Mouse (Mus musculus): Measurements from ENCODE around the gene M1ap. TPM values are rescaled to one million over a fixed set of nuclear protein-coding genes. Genes with fewer than 3 reads are reported as not detected.

The M1ap gene
- polyA plus RNA-seq, 1 experiment from 2014 or later: 0.19 TPM

DNA sequence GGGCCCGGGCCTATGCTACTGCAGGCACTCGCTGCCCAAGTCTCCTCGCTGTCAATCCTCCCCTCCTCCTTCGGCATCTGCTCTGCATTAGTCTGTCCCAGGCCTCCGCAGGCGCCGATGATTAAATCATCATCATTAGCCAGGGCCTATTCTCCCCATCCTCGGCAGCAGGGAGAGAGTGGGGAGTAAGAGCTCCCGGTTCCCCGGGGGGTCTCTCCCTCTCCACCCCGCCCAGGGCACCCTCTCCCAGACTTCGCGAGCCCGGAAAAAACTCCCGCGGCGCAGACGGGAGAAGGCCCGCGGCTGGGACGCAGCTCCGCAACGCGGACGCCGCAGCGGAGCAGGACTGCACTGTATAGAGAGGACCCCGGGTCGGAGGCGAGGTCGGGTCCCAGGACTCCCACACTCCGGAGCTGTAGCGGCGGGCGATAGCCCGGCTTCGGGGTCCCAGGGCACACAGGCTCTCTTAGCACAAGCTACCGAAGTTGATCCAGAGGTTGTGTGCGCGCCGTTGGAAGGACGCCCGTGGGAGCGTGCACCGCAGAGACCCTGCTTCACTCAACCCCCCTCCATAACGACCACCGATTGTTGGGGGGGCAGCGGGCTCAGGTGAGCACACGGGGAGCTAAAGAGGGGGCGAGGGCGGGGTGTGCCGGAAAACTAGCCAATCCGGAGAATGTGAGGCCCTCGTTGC, 131.1 kb downstream of the M1ap start, which contains the start of gene Pcgf1:
Gene Pcgf1, plus strand, starts transcription at position 240 of the 694 bp plus-strand sequence.
- peak; percentile 74 for DNase-seq (ENCODE audit: low spot score)
- peaks cover 55% of the 10 kb centered on the region for H3K27me3 ChIP-seq (ENCODE audit: low read depth, poor library complexity, severe bottlenecking)
- H3K4me1 ChIP-seq: peaks cover 29% of the 10 kb centered on the region
- H3K9me3 ChIP-seq (replicated peaks): no peaks in the 10 kb centered on the region
- peak within 1 kb of the TSS; percentile 85 for H3K4me3 ChIP-seq
- H3K36me3 ChIP-seq: peaks cover 33% of the 10 kb centered on the region
- peak within 1 kb of the TSS; percentile 96 for H3K27ac ChIP-seq
- WGBS: under 1% methylated on average over 54 of the region's 54 CpGs

DNA sequence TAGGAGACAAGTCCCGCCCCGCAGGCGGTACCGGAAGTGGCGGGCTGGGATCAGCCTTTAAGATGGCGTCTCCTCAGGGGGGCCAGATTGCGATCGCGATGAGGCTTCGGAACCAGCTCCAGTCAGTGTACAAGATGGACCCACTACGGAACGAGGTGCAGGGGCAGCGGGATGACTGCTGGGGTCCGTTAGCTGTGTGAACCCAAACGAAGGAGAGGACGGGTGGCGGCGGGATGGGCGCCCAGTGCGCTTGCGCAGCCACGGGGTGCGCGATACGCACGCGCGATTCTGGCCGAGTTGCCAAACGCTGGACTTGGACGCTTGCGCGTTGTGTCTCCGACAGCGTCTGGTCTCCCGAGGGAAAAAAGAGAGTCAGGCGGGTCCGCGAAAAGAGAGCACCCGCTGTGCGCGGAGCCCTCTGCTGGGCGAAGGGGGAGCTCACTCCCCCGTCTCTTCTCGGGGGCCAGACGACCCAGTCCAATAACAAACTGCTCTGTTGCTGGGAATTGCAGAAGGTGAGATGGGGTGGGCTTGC, 131.7 kb downstream of the M1ap start:
- under 1% methylated on average over 46 of the region's 46 CpGs for WGBS
- Histone ChIP-seq H3K27me3 (ENCODE audit: low read depth, poor library complexity, severe bottlenecking) (peaks cover 55% of the 10 kb centered on the region), H3K9me3 (replicated peaks) (no peaks in the 10 kb centered on the region), H3K27ac (peak overlapping the region; percentile 96), H3K4me1 (peaks cover 34% of the 10 kb centered on the region), H3K36me3 (peaks cover 34% of the 10 kb centered on the region), H3K4me3 (peak overlapping the region; percentile 85)
- peak; percentile 100 for DNase-seq (ENCODE audit: low spot score)

Small RNA genes lying within 50 kb of the gene (microRNA-seq; reads per million reads assigned to microRNA genes)
- not detected for gene Mir7040

Other genes starting within 250 kb of the M1ap start
- gene Pole4, start 241.5 kb upstream of the M1ap start, polyA plus RNA-seq (2016; fragmentation: Nextera tagmentation; extraction: Ambion mirVana): 90.6 and 92.5 TPM in 2 replicates
- 27.5 and 35.9 TPM in 2 replicates for gene Hk2, start 172.4 kb upstream of the M1ap start, polyA plus RNA-seq (2016; fragmentation: Nextera tagmentation; extraction: Ambion mirVana)
- gene Sema4f, start 7.1 kb upstream of the M1ap start, polyA plus RNA-seq (2016; fragmentation: Nextera tagmentation; extraction: Ambion mirVana): 0.83 and 1.9 TPM in 2 replicates
- 9.8 and 14.9 TPM in 2 replicates for gene Dok1, start 86.6 kb downstream of the M1ap start, polyA plus RNA-seq (2016; fragmentation: Nextera tagmentation; extraction: Ambion mirVana)
- gene Loxl3, start 87.3 kb downstream of the M1ap start, polyA plus RNA-seq (2016; fragmentation: Nextera tagmentation; extraction: Ambion mirVana): 6.3 and 12.8 TPM in 2 replicates
- gene Aup1, start 107.6 kb downstream of the M1ap start, polyA plus RNA-seq (2016; fragmentation: Nextera tagmentation; extraction: Ambion mirVana): 167 and 169 TPM in 2 replicates
- 76.2 and 82.6 TPM in 2 replicates for gene Htra2, start 108.4 kb downstream of the M1ap start, polyA plus RNA-seq (2016; fragmentation: Nextera tagmentation; extraction: Ambion mirVana)
- gene Dqx1, start 110.9 kb downstream of the M1ap start, polyA plus RNA-seq (2016; fragmentation: Nextera tagmentation; extraction: Ambion mirVana): 1.4 and 1.5 TPM in 2 replicates
- 0.16 TPM in 1 of 2 replicates, not detected in the other for gene Tlx2, start 123.4 kb downstream of the M1ap start, polyA plus RNA-seq (2016; fragmentation: Nextera tagmentation; extraction: Ambion mirVana)
- gene Pcgf1, start 131.0 kb downstream of the M1ap start, polyA plus RNA-seq (2016; fragmentation: Nextera tagmentation; extraction: Ambion mirVana): 46.5 and 46.9 TPM in 2 replicates
- 0.82 and 1.5 TPM in 2 replicates for gene Lbx2, start 139.5 kb downstream of the M1ap start, polyA plus RNA-seq (2016; fragmentation: Nextera tagmentation; extraction: Ambion mirVana)
- gene Ccdc142, start 154.7 kb downstream of the M1ap start, polyA plus RNA-seq (2016; fragmentation: Nextera tagmentation; extraction: Ambion mirVana): 1.7 and 3.8 TPM in 2 replicates
- 2.1 and 2.8 TPM in 2 replicates for gene Gm42688, start 154.7 kb downstream of the M1ap start, polyA plus RNA-seq (2016; fragmentation: Nextera tagmentation; extraction: Ambion mirVana)
- 150 and 163 TPM in 2 replicates for gene Mrpl53, start 162.1 kb downstream of the M1ap start, polyA plus RNA-seq (2016; fragmentation: Nextera tagmentation; extraction: Ambion mirVana)
- gene Mogs, start 168.6 kb downstream of the M1ap start, polyA plus RNA-seq (2016; fragmentation: Nextera tagmentation; extraction: Ambion mirVana): 45.3 and 53.8 TPM in 2 replicates
- gene Wbp1, start 174.7 kb downstream of the M1ap start, polyA plus RNA-seq (2016; fragmentation: Nextera tagmentation; extraction: Ambion mirVana): 136 and 188 TPM in 2 replicates
- gene Ino80b, start 178.5 kb downstream of the M1ap start, polyA plus RNA-seq (2016; fragmentation: Nextera tagmentation; extraction: Ambion mirVana): 17.4 and 17.8 TPM in 2 replicates
- gene Rtkn, start 188.6 kb downstream of the M1ap start, polyA plus RNA-seq (2016; fragmentation: Nextera tagmentation; extraction: Ambion mirVana): 34.2 and 51.8 TPM in 2 replicates
- 10.9 and 13.7 TPM in 2 replicates for gene Wdr54, start 209.5 kb downstream of the M1ap start, polyA plus RNA-seq (2016; fragmentation: Nextera tagmentation; extraction: Ambion mirVana)
- 0.80 and 1.6 TPM in 2 replicates for gene 1700003E16Rik, start 209.5 kb downstream of the M1ap start, polyA plus RNA-seq (2016; fragmentation: Nextera tagmentation; extraction: Ambion mirVana)
- 96.4 and 108 TPM in 2 replicates for gene Dctn1, start 219.0 kb downstream of the M1ap start, polyA plus RNA-seq (2016; fragmentation: Nextera tagmentation; extraction: Ambion mirVana)